ENCODE assay signal across 8 mouse cellular contexts in genomic region chr2:93188020-93188760, GRCm38 (mm10). TPM values are rescaled to one million over a fixed set of nuclear protein-coding genes. Genes with fewer than 3 reads are reported as not detected.
DNase-seq lines count a peak whose midpoint lies in the region; ATAC-seq and TF ChIP-seq lines count a peak whose summit lies in the region.

No protein-coding gene starts in this region.

- DNase-seq in cerebellum, adult 2 months: peak in 1 of 2 experiments; percentile 50
- DNase-seq in cerebellum, adult 11 months: no peak
- peak; percentile 29 for DNase-seq in embryonic facial prominence, embryonic 14.5 days (ENCODE audit: low spot score)
- peak; percentile 49 to 51 for DNase-seq in lung, postnatal 4 days
- peak; percentile 58 for DNase-seq in thymus, adult 2 months
- no peak for DNase-seq in layer of hippocampus, adult 11-12 months (ENCODE audit: low spot score)

- H3K27ac ChIP-seq in cerebellum, adult 2 months (ENCODE audit: insufficient read depth, low read length): peak overlapping the region; percentile 68; the same call in 1 of the 2 replicates
- peak overlapping the region; percentile 56 for H3K27ac ChIP-seq in embryonic facial prominence, embryonic 14.5 days (replicated peaks; ENCODE audit: low read depth, low read length)
- peak overlapping the region; percentile 88 for H3K27ac ChIP-seq in hindbrain, embryonic 16.5 days (ENCODE audit: low read depth, low read length)
- peak overlapping the region; percentile 98 for H3K27ac ChIP-seq in thymus, adult 2 months (ENCODE audit: control insufficient read depth, insufficient read depth, low read length)

- under 1% methylated on average over 53 of the region's 53 CpGs for WGBS in cerebellum, adult 2 months
- WGBS in embryonic facial prominence, embryonic 14.5 days: under 1% methylated on average over 49 of the region's 53 CpGs
- WGBS in hindbrain, embryonic 16.5 days: under 1% methylated on average over 53 of the region's 53 CpGs
- WGBS in thymus, adult 2 months: under 1% methylated on average over 53 of the region's 53 CpGs

- no peaks in the 10 kb centered on the region for H3K79me3 ChIP-seq in C2C12 (ENCODE audit: low read depth)

- no peak for TF ChIP-seq CTCF in cerebellum, adult 2 months (IDR thresholded peaks at IDR 0.05; ENCODE audit: borderline replicate concordance, insufficient read depth, low read depth, low read length)
- no peak for TF ChIP-seq CTCF in C2C12 (IDR thresholded peaks at IDR 0.05; ENCODE audit: control insufficient read depth, insufficient read depth, insufficient read length)
- TF ChIP-seq CTCF in thymus, adult 2 months (IDR thresholded peaks at IDR 0.05; ENCODE audit: borderline replicate concordance, control insufficient read depth, extremely low read depth, insufficient read depth, low read length, poor library complexity): no peak

- peaks cover 12% of the 10 kb centered on the region for H3K4me1 ChIP-seq in cerebellum, adult 2 months (ENCODE audit: control insufficient read depth, insufficient read depth, low read length)
- 0 out of 2 replicates have a peak, but pooled peaks cover 4% of the 10 kb centered on the region for H3K4me1 ChIP-seq in embryonic facial prominence, embryonic 14.5 days (ENCODE audit: control insufficient read depth, insufficient read depth, low read length)
- H3K4me1 ChIP-seq in hindbrain, embryonic 16.5 days (ENCODE audit: control insufficient read depth, insufficient read depth, low read depth, low read length): peaks cover 40% of the 10 kb centered on the region
- H3K4me1 ChIP-seq in thymus, adult 2 months (replicated peaks; ENCODE audit: control insufficient read depth, insufficient read depth, low read length): peaks cover 47% of the 10 kb centered on the region

- no peak for TF ChIP-seq POLR2A in cerebellum, adult 2 months (IDR thresholded peaks at IDR 0.05; ENCODE audit: borderline replicate concordance, insufficient read depth, low read length)
- no peak for TF ChIP-seq POLR2A in thymus, adult 2 months (IDR thresholded peaks at IDR 0.05; ENCODE audit: control insufficient read depth, extremely low read depth, insufficient read depth, low read length, poor library complexity)

- no peaks in the 10 kb centered on the region for H3K27me3 ChIP-seq in cerebellum, adult 2 months (ENCODE audit: control insufficient read depth, insufficient read depth, low read length)
- H3K27me3 ChIP-seq in C2C12 (ENCODE audit: control insufficient read depth, insufficient read depth, insufficient read length): peaks cover 15% of the 10 kb centered on the region
- H3K27me3 ChIP-seq in embryonic facial prominence, embryonic 14.5 days (replicated peaks; ENCODE audit: control insufficient read depth, insufficient read depth, low read length): 0 out of 2 replicates have a peak, but pooled peaks cover 7% of the 10 kb centered on the region
- H3K27me3 ChIP-seq in hindbrain, embryonic 16.5 days (replicated peaks; ENCODE audit: control insufficient read depth, insufficient read depth, low read length): no peaks in the 10 kb centered on the region
- no peaks in the 10 kb centered on the region for H3K27me3 ChIP-seq in thymus, adult 2 months (ENCODE audit: control insufficient read depth, insufficient read depth, low read length)

- peak overlapping the region; percentile 62 for H3ac ChIP-seq in C2C12 (ENCODE audit: control insufficient read depth, insufficient read length, low read depth)

- H3K79me2 ChIP-seq in C2C12 (ENCODE audit: control insufficient read depth, insufficient read depth): no peaks in the 10 kb centered on the region

- ATAC-seq in embryonic facial prominence, embryonic 14.5 days (ENCODE audit: low read depth): 0 out of 2 replicates have a peak, but pooled peaks have one; percentile 9
- peak; percentile 35; the same call in 1 of the 2 replicates for ATAC-seq in hindbrain, embryonic 16.5 days

- no peaks in the 10 kb centered on the region for H3K9me3 ChIP-seq in embryonic facial prominence, embryonic 14.5 days (ENCODE audit: control insufficient read depth, low read length)
- no peaks in the 10 kb centered on the region for H3K9me3 ChIP-seq in hindbrain, embryonic 16.5 days (ENCODE audit: control insufficient read depth, low read length)

- peak overlapping the region; percentile 86 for H3K4me3 ChIP-seq in cerebellum, adult 2 months (replicated peaks; ENCODE audit: insufficient read depth, low read depth, low read length)
- peak overlapping the region; percentile 11 for H3K4me3 ChIP-seq in C2C12 (ENCODE audit: insufficient read depth, poor library complexity, severe bottlenecking)
- peak overlapping the region; percentile 68 for H3K4me3 ChIP-seq in embryonic facial prominence, embryonic 14.5 days (ENCODE audit: low read depth, low read length)
- peak overlapping the region; percentile 85 for H3K4me3 ChIP-seq in hindbrain, embryonic 16.5 days (ENCODE audit: low read length)
- H3K4me3 ChIP-seq in thymus, adult 2 months (ENCODE audit: control insufficient read depth, insufficient read depth, low read length): peak overlapping the region; percentile 62

- H3K36me3 ChIP-seq in C2C12 (ENCODE audit: control insufficient read depth, insufficient read depth): no peaks in the 10 kb centered on the region
- H3K36me3 ChIP-seq in embryonic facial prominence, embryonic 14.5 days (ENCODE audit: control insufficient read depth, insufficient read depth, low read length): no peaks in the 10 kb centered on the region
- no peaks in the 10 kb centered on the region for H3K36me3 ChIP-seq in hindbrain, embryonic 16.5 days (ENCODE audit: control insufficient read depth, insufficient read depth, low read length)
- H3K36me3 ChIP-seq in thymus, adult 2 months (ENCODE audit: control insufficient read depth, insufficient read depth, low read length): no peaks in the 10 kb centered on the region

- H3K9ac ChIP-seq in embryonic facial prominence, embryonic 14.5 days (ENCODE audit: low read depth, low read length): peak overlapping the region; percentile 72
- peak overlapping the region; percentile 90 for H3K9ac ChIP-seq in hindbrain, embryonic 16.5 days (ENCODE audit: low read depth, low read length)

- H3K4me2 ChIP-seq in embryonic facial prominence, embryonic 14.5 days (ENCODE audit: low read depth, low read length): peak overlapping the region; percentile 96
- H3K4me2 ChIP-seq in hindbrain, embryonic 16.5 days (ENCODE audit: low read length): peak overlapping the region; percentile 96

TF ChIP-seq in C2C12, 6 proteins besides CTCF, POLR2A, EP300 and RAD21:
- no peak for TF ChIP-seq MAX (IDR thresholded peaks at IDR 0.05)
- no peak for TF ChIP-seq MYOG (IDR thresholded peaks at IDR 0.05; ENCODE audit: control insufficient read depth, extremely low read depth, insufficient read length)
- TF ChIP-seq USF1 (IDR thresholded peaks at IDR 0.05; ENCODE audit: low read depth): no peak
- TF ChIP-seq FOSL1 (IDR thresholded peaks at IDR 0.05; ENCODE audit: insufficient read depth, low read length, poor library complexity, severe bottlenecking): no peak
- no peak for TF ChIP-seq CEBPB (IDR thresholded peaks at IDR 0.05; ENCODE audit: low read depth)

RNA-seq across cellular contexts. Expression of gene Trp53i11, which starts 0.8 kb away (rescaled TPM):
- polyA plus RNA-seq in cerebellum, adult 2 months (2012; rRNA removed): 54.5 and 59.6 TPM in 2 replicates
- 3.3 TPM for polyA plus RNA-seq in C2C12 (2012; fragmentation: generic; extraction: Trizol)
- 33.6 and 37.5 TPM in 2 replicates for polyA plus RNA-seq in embryonic facial prominence, embryonic 14.5 days (2014; fragmentation: Nextera tagmentation; extraction: Ambion mirVana)
- 74.7 and 123 TPM in 2 replicates for polyA plus RNA-seq in hindbrain, embryonic 16.5 days (2015; fragmentation: Nextera tagmentation; extraction: Ambion mirVana)
- polyA plus RNA-seq in thymus, adult 2 months (2012; rRNA removed): 444 and 462 TPM in 2 replicates

Comparison
In these comparisons a context has a peak if more than half of its experiments do, and no peak if none do; other contexts are left out.
1. DNase-seq: peak in embryonic facial prominence, embryonic 14.5 days (single experiment), lung, postnatal 4 days (2 of 2) and thymus, adult 2 months (single experiment); none in cerebellum, adult 11 months (single experiment) and layer of hippocampus, adult 11-12 months (single experiment).
2. H3K4me3 ChIP-seq: peak in every context shown above with its lines; median percentile 86 in cerebellum, adult 2 months; 85 in hindbrain, embryonic 16.5 days; 68 in embryonic facial prominence, embryonic 14.5 days; 62 in thymus, adult 2 months; 11 in C2C12.
3. Peak in every context shown above with its lines, with median percentiles within 50 percentile points of each other: H3K27ac ChIP-seq.